Mouse (Mus musculus) E14TG2a.4 (cell line): ENCODE measurements at regions not wholly inside any gene's neighbourhood (a gene's known extent, or its start where the extent isn't known, plus 50 kb on each side); places are given as distances from the start of the nearest gene placed in this dataset.

ENCODE experiments used
- CTCF ChIP-seq: conservative IDR thresholded peaks from 2 replicates; pipeline ENCODE4 v1.5.1; 2014; ENCODE audit warnings: low read length
- NANOG ChIP-seq: IDR thresholded peaks from 2 replicates; pipeline ENCODE4 v1.6.1; 2014; ENCODE audit warnings: borderline replicate concordance, low read length, mixed read lengths
- POU5F1 ChIP-seq: IDR thresholded peaks from 2 replicates; pipeline ENCODE4 v1.6.1; 2014; ENCODE audit warnings: low read length, borderline replicate concordance

GRCm38 (mm10) chr13:71529397-71530122 is 434.0 kb downstream of the Irx1 start:
- TF ChIP-seq CTCF (no peak), POU5F1 (no peak), NANOG (no peak)
